Mouse (Mus musculus) lung, postnatal 0 days (tissue): Measurements from ENCODE around the gene Fbxl13.

Source experiments
- CTCF ChIP-seq: IDR thresholded peaks from 2 replicates; pipeline ENCODE4 v1.5.1; 2016; ENCODE audit warnings: antibody characterized with exemption, mild to moderate bottlenecking
- EP300 ChIP-seq: IDR thresholded peaks from 2 replicates; pipeline ENCODE4 v1.6.1; 2016; ENCODE audit warnings: antibody characterized with exemption, mild to moderate bottlenecking, control low read depth

GRCm38 (mm10) chr5:21481521-21481920 lies 163.9 kb downstream of the Fbxl13 start:
- TF ChIP-seq CTCF (no peak), EP300 (no peak)
